Mouse (Mus musculus): ENCODE results near the gene Mitf.

- TF ChIP-seq TAL1 (IDR thresholded peaks at IDR 0.05; ENCODE audit: low read length) (no peak), GATA1 (IDR thresholded peaks at IDR 0.05; ENCODE audit: low read length) (no peak)
These were observed 95.4 kb downstream of the Mitf start for GRCm38 (mm10) chr6:97902205-97902604.
